Mouse (Mus musculus): ENCODE measurements around the gene Ulk4. TPM values are rescaled to one million over a fixed set of nuclear protein-coding genes. Genes with fewer than 3 reads are reported as not detected.

Ulk4 gene
- total and polyA plus RNA-seq, 3 experiments, result 26.6 to 31.1 TPM; not detected in 1

GRCm38 (mm10) chr9:120946131-120946530 is 330.9 kb downstream of the Ulk4 start:
- Histone ChIP-seq H3K79me2 (ENCODE audit: control insufficient read depth, insufficient read depth, low read length, poor library complexity) (peaks cover 72% of the 10 kb centered on the region), H3K36me3 (ENCODE audit: control insufficient read depth in 1 of 2, insufficient read depth in 2 of 2, low read length in 2 of 2) (peaks cover 25 to 29% of the 10 kb centered on the region in 2 experiments), H3K4me1 (ENCODE audit: control insufficient read depth in 1 of 2, insufficient read depth in 2 of 2, low read length in 2 of 2) (peaks cover 6 to 16% of the 10 kb centered on the region in 2 experiments; a peak in 3 of 4 replicates), H3K9ac (ENCODE audit: control insufficient read depth, low read depth, low read length, poor library complexity, severe bottlenecking) (no peak overlapping the region), H3K4me3 (ENCODE audit: control insufficient read depth in 1 of 2, insufficient read depth in 1 of 2, low read depth in 2 of 2, low read length in 2 of 2) (no peak overlapping the region), H3K9me3 (replicated peaks; ENCODE audit: insufficient read depth, low read length) (no peaks in the 10 kb centered on the region), H3K27ac (ENCODE audit: control insufficient read depth, low read depth, low read length) (no peak overlapping the region), H3K27me3 (ENCODE audit: control insufficient read depth in 1 of 2, insufficient read depth in 2 of 2, low read length in 2 of 2) (no peaks in the 10 kb centered on the region)
- TF ChIP-seq KAT2A (conservative IDR thresholded peaks at IDR 0.05; ENCODE audit: low read depth, low read length) (no peak), RAD21 (IDR thresholded peaks at IDR 0.05; ENCODE audit: low read depth, low read length) (no peak), MYB (IDR thresholded peaks at IDR 0.05; ENCODE audit: low read depth, low read length) (no peak), TCF12 (IDR thresholded peaks at IDR 0.05; ENCODE audit: low read depth, low read length) (no peak), POLR2AphosphoS5 (IDR thresholded peaks at IDR 0.05; ENCODE audit: borderline replicate concordance, low read depth, low read length) (no peak), ETS1 (IDR thresholded peaks at IDR 0.05; ENCODE audit: low read depth, low read length) (no peak), ZNF384 (IDR thresholded peaks at IDR 0.05; ENCODE audit: low read depth, low read length) (no peak), BHLHE40 (IDR thresholded peaks at IDR 0.05; ENCODE audit: borderline replicate concordance, low read depth, low read length) (no peak), EP300 (IDR thresholded peaks at IDR 0.05; ENCODE audit: low read depth in 1 of 2, low read length in 2 of 2) (no peak)
- no peak for DNase-seq (ENCODE audit: low read depth, low spot score)

- H3K27me3 ChIP-seq (ENCODE audit: control insufficient read depth in 1 of 2, insufficient read depth in 2 of 2, low read length in 2 of 2), result no peaks in the 10 kb centered on the region
- H3K27ac ChIP-seq (ENCODE audit: control insufficient read depth, low read depth, low read length), result no peak overlapping the region
- TF ChIP-seq BHLHE40 (IDR thresholded peaks at IDR 0.05; ENCODE audit: borderline replicate concordance, low read depth, low read length) (0 out of 2 replicates have a peak, but pooled peaks have one; percentile 10), SIN3A (IDR thresholded peaks at IDR 0.05; ENCODE audit: low read length) (no peak), GATA1 (IDR thresholded peaks at IDR 0.05; ENCODE audit: low read depth, low read length) (no peak), USF1 (IDR thresholded peaks at IDR 0.05; ENCODE audit: low read depth, low read length) (peak; percentile 48; the same call in 1 of the 2 replicates)
- peaks cover 89% of the 10 kb centered on the region for H3K79me2 ChIP-seq (ENCODE audit: control insufficient read depth, insufficient read depth, low read length, poor library complexity)
- no peak overlapping the region for H3K9ac ChIP-seq (ENCODE audit: control insufficient read depth, low read depth, low read length, poor library complexity, severe bottlenecking)
- peaks cover 6 to 16% of the 10 kb centered on the region in 2 experiments; a peak in 3 of 4 replicates for H3K4me1 ChIP-seq (ENCODE audit: control insufficient read depth in 1 of 2, insufficient read depth in 2 of 2, low read length in 2 of 2)
- H3K4me3 ChIP-seq (ENCODE audit: control insufficient read depth in 1 of 2, insufficient read depth in 1 of 2, low read depth in 2 of 2, low read length in 2 of 2), result no peak overlapping the region
- DNase-seq (ENCODE audit: low read depth, low spot score), result no peak
- peaks cover 27 to 30% of the 10 kb centered on the region in 2 experiments for H3K36me3 ChIP-seq (ENCODE audit: control insufficient read depth in 1 of 2, insufficient read depth in 2 of 2, low read length in 2 of 2)
- no peaks in the 10 kb centered on the region for H3K9me3 ChIP-seq (replicated peaks; ENCODE audit: insufficient read depth, low read length)
These were observed 332.8 kb downstream of the Ulk4 start for GRCm38 (mm10) chr9:120944211-120944610.

DNA sequence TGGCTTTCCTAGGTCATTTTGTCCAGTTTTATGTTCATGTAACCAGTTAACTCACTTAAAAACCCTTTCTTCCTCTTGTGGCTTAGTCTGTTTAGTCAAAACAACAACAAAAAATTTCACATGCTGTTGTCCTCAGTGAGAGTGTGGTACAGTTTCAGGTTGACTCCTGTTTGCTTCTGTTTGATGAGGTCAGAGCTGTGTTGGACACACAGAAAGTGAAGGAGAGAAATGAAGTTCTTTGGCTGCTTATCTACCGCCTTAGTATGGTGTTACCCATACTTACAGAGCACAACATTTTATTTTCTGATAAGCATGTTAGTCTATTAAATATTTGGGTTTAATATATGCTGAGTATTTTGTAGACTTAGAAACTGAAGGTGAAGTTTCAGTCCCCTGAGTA is 333.2 kb downstream of the Ulk4 start:
- no peak for TF ChIP-seq RCOR1 (IDR thresholded peaks at IDR 0.05; ENCODE audit: low read depth, low read length)
- 0 out of 2 replicates have a peak, but pooled peaks have one; percentile 30 for TF ChIP-seq GATA1 (IDR thresholded peaks at IDR 0.05; ENCODE audit: low read depth, low read length)
- H3K36me3 ChIP-seq (ENCODE audit: control insufficient read depth in 1 of 2, insufficient read depth in 2 of 2, low read length in 2 of 2), result peaks cover 30% of the 10 kb centered on the region in 2 experiments
- H3K27ac ChIP-seq (ENCODE audit: control insufficient read depth, low read depth, low read length), result no peak overlapping the region
- H3K4me3 ChIP-seq (ENCODE audit: control insufficient read depth in 1 of 2, insufficient read depth in 1 of 2, low read depth in 2 of 2, low read length in 2 of 2), result no peak overlapping the region
- peaks cover 6 to 16% of the 10 kb centered on the region in 2 experiments; a peak in 3 of 4 replicates for H3K4me1 ChIP-seq (ENCODE audit: control insufficient read depth in 1 of 2, insufficient read depth in 2 of 2, low read length in 2 of 2)
- no peak for DNase-seq (ENCODE audit: low read depth, low spot score)
- H3K9me3 ChIP-seq (replicated peaks; ENCODE audit: insufficient read depth, low read length), result no peaks in the 10 kb centered on the region
- peaks cover 89% of the 10 kb centered on the region for H3K79me2 ChIP-seq (ENCODE audit: control insufficient read depth, insufficient read depth, low read length, poor library complexity)
- no peaks in the 10 kb centered on the region for H3K27me3 ChIP-seq (ENCODE audit: control insufficient read depth in 1 of 2, insufficient read depth in 2 of 2, low read length in 2 of 2)
- no peak overlapping the region for H3K9ac ChIP-seq (ENCODE audit: control insufficient read depth, low read depth, low read length, poor library complexity, severe bottlenecking)
